ENCODE assay signal across 27 mouse cellular contexts in genomic region chr10:53997301-53997700, GRCm38 (mm10).
"Had no signal": no experiment of that assay in that cellular context is flagged by ENCODE, and none has a peak within 500 bp of the region (broad histone marks: within the 10 kb centered on the region; RNA-seq: fewer than 3 reads in every experiment).

No protein-coding gene starts in this region.

- H3K9ac ChIP-seq: limb, embryonic 12.5 days; limb, embryonic 13.5 days; limb, embryonic 15.5 days; liver, embryonic 12.5 days; liver, embryonic 13.5 days; liver, embryonic 14.5 days; liver, embryonic 15.5 days; liver, postnatal 0 days; lung, embryonic 14.5 days; lung, embryonic 15.5 days; midbrain, embryonic 12.5 days; midbrain, embryonic 13.5 days; midbrain, embryonic 15.5 days; neural tube, embryonic 12.5 days; neural tube, embryonic 13.5 days had no signal

- H3K4me1 ChIP-seq: limb, embryonic 10.5 days; limb, embryonic 12.5 days; limb, embryonic 13.5 days; limb, embryonic 15.5 days; lung, embryonic 15.5 days; midbrain, embryonic 10.5 days; midbrain, embryonic 12.5 days; midbrain, embryonic 13.5 days; midbrain, embryonic 15.5 days; neural tube, embryonic 12.5 days; neural tube, embryonic 13.5 days had no signal

- H3K36me3 ChIP-seq: limb, embryonic 10.5 days; limb, embryonic 12.5 days; limb, embryonic 13.5 days; limb, embryonic 15.5 days; liver, embryonic 12.5 days; liver, embryonic 13.5 days; liver, embryonic 15.5 days; lung, embryonic 15.5 days; midbrain, embryonic 10.5 days; midbrain, embryonic 12.5 days; midbrain, embryonic 13.5 days; midbrain, embryonic 15.5 days; neural tube, embryonic 12.5 days; neural tube, embryonic 13.5 days had no signal

- ATAC-seq: liver, embryonic 12.5 days; liver, postnatal 0 days; midbrain, embryonic 13.5 days; midbrain, embryonic 15.5 days; midbrain, embryonic 16.5 days had no signal

- H3K4me2 ChIP-seq: limb, embryonic 12.5 days; limb, embryonic 13.5 days; limb, embryonic 15.5 days; liver, embryonic 11.5 days; liver, embryonic 12.5 days; liver, embryonic 13.5 days; liver, embryonic 15.5 days; lung, embryonic 14.5 days; lung, embryonic 15.5 days; midbrain, embryonic 11.5 days; midbrain, embryonic 12.5 days; midbrain, embryonic 13.5 days; midbrain, embryonic 15.5 days; neural tube, embryonic 12.5 days; neural tube, embryonic 13.5 days had no signal

- H3K27me3 ChIP-seq: limb, embryonic 12.5 days; limb, embryonic 13.5 days; limb, embryonic 15.5 days; liver, embryonic 12.5 days; liver, embryonic 13.5 days; liver, embryonic 15.5 days; lung, embryonic 15.5 days; megakaryocyte, embryonic 14.5 days; midbrain, embryonic 12.5 days; midbrain, embryonic 13.5 days; midbrain, embryonic 15.5 days; neural tube, embryonic 12.5 days; neural tube, embryonic 13.5 days had no signal

- H3K27ac ChIP-seq: left cerebral cortex, adult 2 months; limb, embryonic 10.5 days; limb, embryonic 12.5 days; limb, embryonic 13.5 days; limb, embryonic 15.5 days; liver, embryonic 12.5 days; liver, embryonic 13.5 days; liver, embryonic 14.5 days; liver, embryonic 15.5 days; lung, embryonic 15.5 days; macrophage; midbrain, embryonic 10.5 days; midbrain, embryonic 12.5 days; midbrain, embryonic 13.5 days; midbrain, embryonic 15.5 days; neural tube, embryonic 12.5 days; neural tube, embryonic 13.5 days had no signal

- H3K4me3 ChIP-seq: left cerebral cortex, adult 2 months; limb, embryonic 10.5 days; limb, embryonic 12.5 days; limb, embryonic 13.5 days; limb, embryonic 15.5 days; liver, embryonic 12.5 days; liver, embryonic 13.5 days; liver, embryonic 15.5 days; lung, embryonic 15.5 days; megakaryocyte, embryonic 14.5 days; midbrain, embryonic 10.5 days; midbrain, embryonic 12.5 days; midbrain, embryonic 13.5 days; midbrain, embryonic 15.5 days; myocyte; neural tube, embryonic 12.5 days; neural tube, embryonic 13.5 days had no signal

- DNase-seq: left cerebral cortex, postnatal 4 days; liver; liver, embryonic 13.5 days; liver, postnatal 0 days; lung, embryonic 14.5 days; midbrain, embryonic 14.5 days had no signal

- H3K9me3 ChIP-seq: limb, embryonic 10.5 days; limb, embryonic 12.5 days; limb, embryonic 13.5 days; limb, embryonic 15.5 days; liver, embryonic 12.5 days; liver, embryonic 13.5 days; liver, embryonic 15.5 days; lung, embryonic 15.5 days; megakaryocyte, embryonic 14.5 days; midbrain, embryonic 10.5 days; midbrain, embryonic 12.5 days; midbrain, embryonic 13.5 days; midbrain, embryonic 15.5 days; neural tube, embryonic 12.5 days; neural tube, embryonic 13.5 days had no signal
